Mouse (Mus musculus): ENCODE results near the gene Ftl1.

Gene Ftl1

DNA sequence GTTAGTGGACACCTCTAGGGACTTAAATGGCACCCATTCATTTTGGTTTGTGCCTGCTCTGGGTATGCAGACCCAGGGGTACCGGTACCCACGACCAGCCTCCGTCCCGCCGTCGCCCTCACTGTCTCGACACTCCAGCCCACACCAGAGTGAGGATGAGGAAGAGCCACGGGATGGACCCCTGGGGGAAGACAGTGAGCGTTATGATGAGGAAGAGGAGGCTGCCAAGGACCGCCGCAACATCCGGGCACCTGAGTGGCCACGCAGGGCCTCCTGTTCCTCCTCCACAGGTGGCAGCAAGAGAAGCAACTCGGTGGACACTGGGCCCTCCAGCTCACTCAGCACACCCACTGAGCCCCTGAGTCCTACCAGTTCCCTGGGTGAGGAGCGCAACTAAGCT is 4.7 kb downstream of the Ftl1 start:
- CTCF ChIA-PET, result no interaction called here

- CTCF ChIA-PET, result no interaction called here
Observed at GRCm38 (mm10) chr7:45451344-45451982, 8.2 kb downstream of the Ftl1 start.

DNA sequence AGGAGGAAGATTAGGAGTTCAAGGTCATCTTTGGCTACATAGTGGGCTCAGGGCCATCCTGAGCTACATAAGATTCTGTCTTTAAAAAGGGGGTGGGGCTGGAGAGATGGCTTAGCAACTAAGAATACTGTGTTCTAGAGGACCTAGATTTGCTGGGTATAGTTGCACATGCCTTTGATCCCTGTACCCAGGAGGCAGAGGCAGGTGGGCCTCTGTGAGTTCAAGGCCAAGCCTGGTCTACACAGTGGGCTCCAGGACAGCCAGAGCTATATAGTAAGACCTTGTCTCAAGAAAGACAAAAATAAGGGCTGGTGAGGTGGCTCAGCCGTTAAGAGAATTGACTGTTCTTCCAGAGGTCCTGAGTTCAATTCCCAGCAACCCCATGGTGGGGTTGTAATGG is 9.7 kb downstream of the Ftl1 start:
- CTCF ChIA-PET, result interaction anchor here (0.5 to 0.7 kb wide), 3 partner anchors 38 to 604 kb away, joined by 4 to 7 read pairs (median 6); no protein-coding TSS in a partner anchor

GRCm38 (mm10) chr7:45447325-45447990 is 12.2 kb downstream of the Ftl1 start:
- CTCF ChIA-PET, result interaction anchor here (1.2 kb wide), 1 partner anchor 26 kb away, joined by 3 read pairs; no protein-coding TSS in a partner anchor

GRCm38 (mm10) chr7:45446589-45446988 is 13.1 kb downstream of the Ftl1 start:
- CTCF ChIA-PET, result interaction anchor here (0.5 to 1.2 kb wide), 2 partner anchors 27 to 94 kb away, joined by 3 to 4 read pairs; no protein-coding TSS in a partner anchor

- CTCF ChIA-PET, result no interaction called here
Observed at GRCm38 (mm10) chr7:45443526-45444420, 15.9 kb downstream of the Ftl1 start.

DNA sequence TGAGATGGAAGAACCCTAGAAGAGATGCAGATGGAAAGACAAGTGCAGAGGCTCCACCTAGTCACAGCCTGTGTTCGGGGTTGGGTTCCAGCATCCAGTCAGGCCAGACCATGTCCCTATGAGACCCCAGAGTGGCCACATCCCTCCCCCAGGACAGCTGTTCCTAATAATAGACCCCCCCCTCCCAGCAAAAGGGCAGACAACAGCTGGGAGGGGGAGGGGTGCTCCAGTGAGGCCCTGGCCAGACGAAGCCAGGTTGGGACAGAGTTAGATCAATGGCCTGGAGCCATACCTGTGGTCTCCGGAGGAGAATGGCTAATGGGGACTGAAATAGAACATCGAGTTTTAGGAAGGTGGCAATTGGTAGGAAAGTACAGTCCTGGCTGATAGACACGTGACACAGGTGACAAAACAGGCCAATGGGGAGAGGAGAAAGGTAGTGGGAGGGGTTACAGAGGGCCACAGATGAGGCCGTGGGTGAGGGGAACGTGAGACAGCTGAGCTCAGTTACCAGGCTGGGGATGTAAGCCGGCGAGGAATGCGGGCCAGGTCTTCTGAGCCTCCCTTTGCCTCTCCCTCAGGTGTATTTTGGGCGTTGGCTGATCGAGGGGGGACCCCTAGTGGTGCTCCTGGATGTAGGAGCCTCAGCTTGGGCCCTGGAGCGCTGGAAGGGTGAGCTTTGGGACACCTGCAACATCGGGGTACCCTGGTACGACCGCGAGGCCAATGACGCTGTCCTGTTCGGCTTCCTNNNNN is 22.0 kb downstream of the Ftl1 start, which contains the start of gene Ruvbl2:
Gene Ruvbl2 (minus strand): TSS at position 576 of the 756 bp plus-strand sequence.
- CTCF ChIA-PET, result interaction anchor here (0.9 kb wide), 1 partner anchor 102 kb away, joined by 3 read pairs; no protein-coding TSS in a partner anchor

DNA sequence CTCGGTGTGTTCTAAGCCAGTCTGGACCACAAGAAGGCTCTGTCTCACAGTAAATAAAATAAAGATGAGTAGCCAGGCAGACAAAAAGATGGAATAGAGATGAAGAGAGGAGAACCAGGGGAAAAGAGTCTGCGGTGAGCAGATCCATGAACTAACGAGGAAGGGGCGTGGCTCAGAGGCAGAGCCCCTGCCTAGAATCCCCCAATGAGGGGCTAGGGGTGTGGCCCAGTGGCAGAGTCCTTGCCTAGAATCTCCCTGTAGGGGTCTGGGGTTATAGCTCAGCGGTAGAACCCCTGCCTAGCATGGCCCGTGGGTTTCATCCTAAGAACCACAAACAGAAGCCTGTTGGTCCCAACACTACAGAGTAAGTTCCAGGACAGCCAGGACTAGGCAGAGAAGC is 22.6 kb downstream of the Ftl1 start:
- CTCF ChIA-PET, result interaction anchor here (0.9 kb wide), 1 partner anchor 102 kb away, joined by 3 read pairs; no protein-coding TSS in a partner anchor

DNA sequence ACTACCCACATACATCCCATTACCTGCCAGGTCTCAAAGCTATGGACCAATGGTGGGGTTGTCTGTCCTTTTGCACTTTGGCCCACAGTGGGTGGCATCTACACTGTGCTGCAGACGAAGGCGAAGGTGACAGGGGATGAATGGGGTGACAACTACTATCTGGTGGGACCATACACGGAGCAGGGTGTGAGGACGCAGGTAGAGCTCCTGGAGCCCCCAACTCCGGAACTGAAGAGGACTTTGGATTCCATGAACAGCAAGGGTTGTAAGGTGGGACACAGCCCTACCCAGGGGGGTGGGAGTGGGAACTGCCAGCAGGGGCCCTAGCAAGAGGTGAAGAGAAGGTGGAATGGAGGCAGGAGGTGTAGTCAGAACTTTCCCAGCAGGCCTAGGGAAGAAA is 23.2 kb downstream of the Ftl1 start:
- CTCF ChIA-PET, result interaction anchor here (1.2 kb wide), 1 partner anchor 20 kb away, joined by 4 read pairs; no protein-coding TSS in a partner anchor

- CTCF ChIA-PET, result interaction anchor here (1.1 kb wide), 1 partner anchor 30 kb away, joined by 3 read pairs; no protein-coding TSS in a partner anchor
Observed at GRCm38 (mm10) chr7:45435038-45435437, 24.6 kb downstream of the Ftl1 start.

GRCm38 (mm10) chr7:45434203-45435015 is 25.3 kb downstream of the Ftl1 start, which contains the start of gene Gys1:
TSS of gene Gys1 (plus strand) at chr7:45434844.
- CTCF ChIA-PET, result interaction anchor here (1.1 kb wide), 1 partner anchor 29 kb away, joined by 3 read pairs; no protein-coding TSS in a partner anchor

DNA sequence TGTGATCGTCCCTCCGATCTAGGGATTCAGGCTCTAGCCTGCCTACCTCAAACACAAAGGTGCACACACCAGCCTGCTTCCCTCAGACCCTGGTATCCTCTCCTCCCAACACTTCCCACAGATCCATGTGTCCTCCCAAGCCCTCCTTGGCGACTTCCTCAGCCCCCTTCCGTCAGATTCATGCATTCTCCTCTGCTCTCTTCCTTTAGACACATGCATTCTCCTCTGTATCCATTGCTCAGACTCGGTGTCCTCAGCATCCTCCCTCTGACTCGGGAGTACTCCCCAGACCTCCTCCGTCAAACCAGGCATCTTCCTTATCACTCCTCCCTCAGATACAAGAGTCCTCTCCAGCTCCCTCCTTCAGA is 25.9 kb downstream of the Ftl1 start:
- CTCF ChIA-PET, result interaction anchor here (1.1 kb wide), 1 partner anchor 29 kb away, joined by 3 read pairs; no protein-coding TSS in a partner anchor

DNA sequence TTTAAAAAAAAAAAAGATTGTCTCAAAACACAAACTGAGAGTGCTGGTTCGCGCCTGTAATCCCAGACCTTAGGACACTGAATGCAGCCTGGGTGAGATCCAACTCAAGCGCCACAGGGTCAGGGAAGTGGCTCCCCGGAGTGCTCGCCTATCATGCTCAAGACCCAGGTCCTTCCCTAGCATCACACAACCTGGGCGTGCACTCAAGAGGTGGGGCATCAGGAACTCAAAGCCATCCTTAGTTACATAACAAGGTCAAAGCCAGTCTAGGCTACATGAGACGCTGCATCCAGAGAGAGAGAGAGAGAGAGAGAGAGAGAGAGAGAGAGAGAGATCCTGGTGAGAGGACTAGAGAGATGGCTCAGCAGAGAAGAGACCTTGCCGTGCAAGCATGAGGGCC is 33.1 kb downstream of the Ftl1 start:
- CTCF ChIA-PET, result no interaction called here

- CTCF ChIA-PET, result no interaction called here
Observed at GRCm38 (mm10) chr7:45421194-45421593, 38.5 kb downstream of the Ftl1 start.

- CTCF ChIA-PET, result no interaction called here
Observed at GRCm38 (mm10) chr7:45420615-45420919, 39.1 kb downstream of the Ftl1 start, which contains the start of gene Lhb. TSS of gene Lhb (plus strand) at chr7:45420820.

DNA sequence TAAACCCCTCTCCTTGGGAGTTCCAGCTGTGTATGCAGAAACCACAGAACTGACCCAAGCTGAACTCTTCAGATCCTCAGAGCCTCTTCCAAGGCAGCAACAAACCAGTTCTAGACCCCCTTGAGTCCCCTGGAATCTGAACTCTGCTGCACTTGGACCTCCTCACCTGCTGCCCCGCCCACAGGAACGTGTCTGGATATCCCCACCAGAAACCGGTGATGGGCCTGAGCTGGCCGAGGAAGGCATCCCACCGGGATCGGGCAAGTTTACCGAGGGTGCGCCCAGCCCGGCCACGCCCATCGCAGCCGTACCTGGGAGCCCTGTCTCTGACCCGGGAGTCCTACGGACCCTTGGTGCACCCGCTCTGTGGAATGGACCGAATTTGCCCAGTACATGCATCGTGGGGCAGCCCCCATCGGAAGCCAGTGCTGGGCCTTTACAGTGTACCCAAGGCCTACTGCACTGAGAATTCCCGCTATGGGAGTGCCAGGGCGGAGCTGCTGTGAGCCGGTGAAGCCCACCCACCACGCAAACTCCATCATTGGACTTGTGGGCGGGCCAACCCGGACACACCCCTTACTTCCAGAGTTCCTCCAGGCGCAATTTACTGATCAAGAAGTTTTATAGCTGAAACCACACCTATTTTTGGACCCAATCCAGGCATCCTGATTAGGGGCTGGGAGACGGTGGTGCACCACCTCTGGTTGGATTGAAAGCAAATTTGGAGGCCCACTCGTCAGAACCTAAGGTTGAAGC is 39.6 kb downstream of the Ftl1 start:
- CTCF ChIA-PET, result no interaction called here

GRCm38 (mm10) chr7:45417962-45418492 is 41.7 kb downstream of the Ftl1 start:
- CTCF ChIA-PET, result interaction anchor here (0.5 to 1.2 kb wide), 3 partner anchors 14 to 1208 kb away, joined by 3 to 6 read pairs (median 3); no protein-coding TSS in a partner anchor

- CTCF ChIA-PET, result no interaction called here
Observed at GRCm38 (mm10) chr7:45415636-45416035, 44.0 kb downstream of the Ftl1 start.

GRCm38 (mm10) chr7:45414740-45415224 is 44.9 kb downstream of the Ftl1 start:
- CTCF ChIA-PET, result interaction anchor here (0.6 kb wide), 1 partner anchor 94 kb away, joined by 4 read pairs; no protein-coding TSS in a partner anchor

Data from spleen, embryonic (tissue).